Mouse (Mus musculus) T-helper 2 cell (primary cell): Measurements from ENCODE around the gene Spata4.
"Not testable (repeated sequence)": the region's sequence is repeated elsewhere in the genome, so short reads cannot be mapped to it uniquely, and the experiment has no call there.

Experiments used
- in situ Hi-C: fragments of 300-600 bp; cut with MboI, MseI; formaldehyde crosslinking; loops from one replicate; pipeline ENCODE4 v1.15.1; 2025; ENCODE audit warnings: high pct_unique_total_duplicates

The Spata4 gene

DNA sequence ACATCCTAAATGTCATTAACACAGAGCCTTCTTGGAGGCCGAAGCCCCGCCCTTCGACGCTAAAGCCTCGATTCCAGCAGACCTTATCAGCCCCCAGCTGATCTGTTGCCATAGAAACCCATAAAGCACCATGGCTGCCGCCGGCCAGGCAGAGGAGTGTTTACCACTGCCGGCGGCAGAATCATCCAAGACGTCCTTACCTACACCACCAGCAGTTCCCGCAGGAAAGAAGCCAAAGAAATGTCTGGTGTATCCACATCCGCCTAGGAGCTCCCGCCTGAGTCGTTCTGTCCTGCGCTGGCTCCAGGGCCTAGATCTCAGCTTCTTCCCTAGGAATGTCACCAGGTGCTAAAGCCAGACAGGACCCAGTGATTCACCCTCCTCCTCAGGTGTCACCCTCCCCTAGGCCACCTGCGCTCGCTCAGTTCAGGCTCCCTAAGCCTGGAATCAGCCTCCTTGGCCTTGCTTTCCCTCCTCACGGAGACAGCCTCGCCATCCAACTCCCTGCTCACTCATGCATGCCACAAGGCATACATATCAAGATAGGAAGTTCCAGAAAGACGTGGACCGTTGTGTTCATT, at the start of gene Spata4:
TSS of gene Spata4 (plus strand) at position 111 of the 581 bp plus-strand sequence.
- in situ Hi-C loops, result no loop called here

- in situ Hi-C loops, result no loop called here
These were observed 45.7 kb upstream of the Spata4 start for GRCm38 (mm10) chr8:54554921-54555320.

DNA sequence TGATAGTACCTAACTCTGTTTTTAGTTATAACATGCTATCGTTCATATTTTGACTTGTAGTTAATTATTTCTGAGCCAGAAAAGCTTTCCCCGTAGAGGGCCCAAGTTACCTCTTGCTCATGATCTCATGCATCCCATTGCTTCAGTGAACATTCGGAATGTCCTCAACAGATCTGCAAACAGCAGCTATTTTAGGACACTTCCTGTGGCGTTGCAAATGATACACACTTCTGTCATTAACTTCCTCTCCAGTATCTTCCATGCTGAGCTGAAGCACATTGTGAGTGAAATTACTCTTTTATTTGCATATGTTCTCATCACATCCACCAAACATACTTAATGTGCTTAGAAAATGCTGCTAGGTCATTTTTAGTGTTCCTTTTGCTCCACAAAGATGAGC, 38.4 kb upstream of the Spata4 start:
- in situ Hi-C loops, result no loop called here

GRCm38 (mm10) chr8:54565181-54565580, 35.4 kb upstream of the Spata4 start:
- in situ Hi-C loops, result no loop called here

GRCm38 (mm10) chr8:54565603-54566260, 34.8 kb upstream of the Spata4 start:
- in situ Hi-C loops, result no loop called here

- in situ Hi-C loops, result no loop called here
These were observed 33.4 kb upstream of the Spata4 start for GRCm38 (mm10) chr8:54567168-54567567.

GRCm38 (mm10) chr8:54570618-54571609, 29.7 kb upstream of the Spata4 start:
- in situ Hi-C loops, result no loop called here

DNA sequence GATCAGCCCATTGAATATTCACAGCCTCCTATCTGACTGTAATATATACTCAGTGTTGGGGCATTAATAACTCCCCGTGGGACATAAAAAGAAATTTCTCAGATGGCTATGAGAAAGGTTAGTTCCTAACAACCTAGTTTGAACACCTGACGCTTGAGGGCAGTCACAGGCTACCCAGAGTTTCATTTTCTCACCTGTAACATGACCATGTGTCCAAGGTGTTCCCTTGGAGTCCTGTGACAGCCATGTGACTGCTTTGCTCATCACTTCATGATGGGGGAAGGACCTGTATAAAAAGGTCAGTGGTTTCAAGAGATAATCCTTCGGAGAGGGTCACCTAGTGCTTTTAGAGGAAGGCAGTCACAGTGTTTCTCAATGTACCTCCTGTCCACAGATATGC, 19.1 kb upstream of the Spata4 start:
- in situ Hi-C loops, result no loop called here

DNA sequence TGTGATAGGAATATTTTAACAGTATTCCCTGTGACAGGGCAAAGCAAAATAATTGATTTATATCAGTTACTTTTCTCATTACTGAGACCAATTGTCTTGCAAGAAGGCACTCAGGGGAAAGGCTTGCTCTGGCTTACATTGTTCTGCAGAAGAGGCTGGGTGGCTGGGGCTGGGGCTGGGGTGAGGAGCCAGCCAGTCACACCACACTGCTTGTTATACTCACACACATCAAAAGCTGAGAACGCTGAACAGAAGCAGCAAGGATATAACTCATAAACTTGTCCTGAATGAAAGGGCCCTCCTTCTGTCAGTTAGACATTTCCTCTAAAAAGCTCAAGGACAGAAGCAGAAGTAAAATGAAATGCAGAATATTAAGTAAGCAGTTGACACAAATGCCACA, 17.7 kb upstream of the Spata4 start:
- in situ Hi-C loops, result no loop called here

GRCm38 (mm10) chr8:54594634-54595033, 5.9 kb upstream of the Spata4 start:
- in situ Hi-C loops, result no loop called here

DNA sequence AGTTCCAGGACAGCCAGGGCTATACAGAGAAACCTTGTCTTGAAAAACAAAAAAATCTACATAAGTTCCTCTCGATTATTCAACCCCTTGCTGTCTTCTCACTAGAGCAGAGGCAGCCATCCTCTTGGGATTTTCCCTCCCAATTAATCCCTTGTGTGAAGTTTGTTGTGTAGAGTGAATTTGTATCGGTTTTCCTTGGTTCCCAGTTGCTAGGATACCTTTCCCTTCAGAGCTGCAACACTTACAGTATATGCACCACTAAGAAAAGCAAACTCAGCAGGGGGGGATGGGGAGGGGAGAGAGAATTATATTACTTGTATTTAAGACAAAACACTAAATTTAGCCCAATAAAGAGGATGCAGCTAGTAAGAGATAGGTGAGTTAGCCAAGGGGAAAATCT, 4.5 kb upstream of the Spata4 start:
- in situ Hi-C loops, result no loop called here

DNA sequence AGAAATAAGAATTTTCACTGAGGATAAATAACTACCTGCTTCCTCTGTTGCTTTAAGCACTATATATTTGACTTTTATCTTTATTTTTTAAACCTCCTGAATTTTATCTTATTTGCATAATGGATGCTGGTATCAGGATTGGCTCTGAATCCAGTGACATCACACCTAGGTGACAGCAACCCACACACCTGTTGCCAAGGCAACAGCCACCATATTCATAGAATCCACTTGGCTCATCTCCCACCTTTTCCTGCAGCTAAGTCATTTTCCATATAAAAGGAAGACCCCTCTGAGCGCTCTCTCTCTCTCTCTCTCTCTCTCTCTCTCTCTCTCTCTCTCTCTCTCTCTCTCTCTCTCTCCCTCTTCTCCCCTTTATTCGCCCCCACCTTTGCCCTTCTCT, 3.6 kb upstream of the Spata4 start:
- in situ Hi-C loops, result no loop called here

DNA sequence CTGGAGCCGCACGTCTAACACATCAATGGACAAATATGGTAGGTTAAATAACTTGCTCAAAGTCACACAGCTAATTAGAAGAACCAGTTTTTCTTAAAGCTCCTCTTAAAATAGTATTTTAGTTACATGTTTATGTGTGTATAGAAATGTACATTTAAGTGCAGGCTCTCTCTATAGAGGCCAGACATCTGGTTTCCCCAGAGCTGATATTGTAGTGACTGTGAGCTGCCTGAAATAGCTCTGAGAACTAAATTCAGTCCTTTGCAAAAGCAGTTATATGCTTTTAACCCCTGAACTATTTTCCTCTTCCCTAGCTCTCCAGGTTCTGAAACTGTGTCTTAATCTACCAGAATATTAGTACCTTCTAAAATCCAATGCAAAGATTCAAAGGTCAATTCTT, 3.2 kb upstream of the Spata4 start:
- in situ Hi-C loops, result no loop called here

GRCm38 (mm10) chr8:54603440-54603839, 2.9 kb downstream of the Spata4 start:
- in situ Hi-C loops, result no loop called here

GRCm38 (mm10) chr8:54609336-54609735, 8.8 kb downstream of the Spata4 start:
- in situ Hi-C loops, result no loop called here

DNA sequence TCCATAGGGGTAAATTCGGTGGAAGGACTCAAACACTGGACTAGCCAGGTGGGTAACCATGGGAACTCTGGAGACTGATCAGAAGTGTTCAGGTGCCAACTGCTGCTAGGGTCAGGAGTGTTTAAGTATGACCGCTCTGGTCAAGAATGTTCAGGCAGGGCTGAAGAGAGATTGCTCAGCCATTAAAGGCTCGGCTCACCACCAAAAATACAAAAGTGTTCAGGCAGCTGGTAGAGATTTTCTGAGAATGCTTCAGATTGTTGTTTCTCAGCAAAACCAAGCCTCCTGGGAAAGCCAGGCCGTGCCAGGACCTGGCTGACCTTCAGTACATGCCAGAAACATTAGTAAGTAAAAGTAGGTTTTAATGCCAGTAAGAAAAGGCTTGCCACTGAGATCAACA, 9.7 kb downstream of the Spata4 start:
- in situ Hi-C loops, result no loop called here

- in situ Hi-C loops, result not testable (repeated sequence)
These were observed 16.1 kb downstream of the Spata4 start for GRCm38 (mm10) chr8:54616710-54617109.

- in situ Hi-C loops, result no loop called here
These were observed 38.1 kb downstream of the Spata4 start for GRCm38 (mm10) chr8:54638634-54639033.
